Mouse (Mus musculus): ENCODE results near the gene Ptcra.

Ptcra gene

DNA sequence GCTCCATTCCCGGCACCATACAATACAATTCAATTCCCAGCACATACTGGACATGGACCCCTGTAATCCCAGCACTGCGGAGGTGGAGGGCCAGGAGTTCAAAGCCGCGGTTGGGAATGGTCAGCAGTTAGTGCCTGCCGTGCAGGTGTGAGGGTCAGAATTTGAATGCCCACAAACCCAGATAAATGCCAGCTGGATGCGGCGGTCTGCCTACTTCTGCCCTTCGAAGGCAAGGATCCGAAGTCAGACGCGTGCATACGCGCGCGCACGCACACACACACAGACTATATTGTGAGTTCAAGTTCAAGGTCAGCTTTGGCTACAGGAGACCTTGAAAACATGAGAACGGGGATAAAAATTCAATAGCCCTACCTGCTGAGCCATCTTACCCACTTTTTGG, 8.1 kb upstream of the Ptcra start:
- DNase-seq (ENCODE audit: low spot score in 2 of 2): no peak

- no peak for DNase-seq (ENCODE audit: low spot score in 2 of 2)
These were observed 7.5 kb upstream of the Ptcra start for GRCm38 (mm10) chr17:46771025-46771424.

GRCm38 (mm10) chr17:46770546-46770945, 7.0 kb upstream of the Ptcra start:
- no peak for DNase-seq (ENCODE audit: low spot score in 2 of 2)

DNA sequence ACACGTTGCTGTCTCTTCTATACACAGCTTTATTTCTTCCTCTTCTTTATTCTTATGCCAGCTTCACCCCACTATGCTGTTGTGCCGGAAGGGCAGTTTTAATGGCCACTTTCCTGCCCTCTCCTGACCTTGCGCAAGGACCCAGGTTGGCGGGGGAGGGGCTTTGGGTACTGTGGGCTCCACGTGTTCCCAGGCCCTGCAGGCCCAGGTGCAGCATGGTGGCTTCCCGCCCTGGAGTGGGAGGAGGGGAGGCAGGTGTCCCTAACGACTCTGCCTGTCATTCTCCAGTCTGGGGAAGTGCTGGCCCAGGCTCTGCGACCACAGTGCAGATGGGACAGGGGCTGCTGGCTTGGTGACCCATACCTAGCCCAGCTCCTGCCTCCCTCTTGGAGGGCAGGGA, 4.4 kb upstream of the Ptcra start:
- no peak for DNase-seq (ENCODE audit: low spot score in 2 of 2)

- DNase-seq (ENCODE audit: low spot score in 2 of 2): peak; percentile 72 to 76
These were observed 1.4 kb upstream of the Ptcra start for GRCm38 (mm10) chr17:46764916-46765315.

- DNase-seq (ENCODE audit: low spot score in 2 of 2): peak in 1 of 2 experiments; percentile 50
These were observed 4.8 kb downstream of the Ptcra start for GRCm38 (mm10) chr17:46758753-46759152.

GRCm38 (mm10) chr17:46751794-46752556, 11.5 kb downstream of the Ptcra start, which contains the start of gene Cnpy3:
Gene Cnpy3, minus strand, starts transcription at chr17:46752214.
- DNase-seq (ENCODE audit: low spot score in 2 of 2): peak; percentile 98 to 99

DNA sequence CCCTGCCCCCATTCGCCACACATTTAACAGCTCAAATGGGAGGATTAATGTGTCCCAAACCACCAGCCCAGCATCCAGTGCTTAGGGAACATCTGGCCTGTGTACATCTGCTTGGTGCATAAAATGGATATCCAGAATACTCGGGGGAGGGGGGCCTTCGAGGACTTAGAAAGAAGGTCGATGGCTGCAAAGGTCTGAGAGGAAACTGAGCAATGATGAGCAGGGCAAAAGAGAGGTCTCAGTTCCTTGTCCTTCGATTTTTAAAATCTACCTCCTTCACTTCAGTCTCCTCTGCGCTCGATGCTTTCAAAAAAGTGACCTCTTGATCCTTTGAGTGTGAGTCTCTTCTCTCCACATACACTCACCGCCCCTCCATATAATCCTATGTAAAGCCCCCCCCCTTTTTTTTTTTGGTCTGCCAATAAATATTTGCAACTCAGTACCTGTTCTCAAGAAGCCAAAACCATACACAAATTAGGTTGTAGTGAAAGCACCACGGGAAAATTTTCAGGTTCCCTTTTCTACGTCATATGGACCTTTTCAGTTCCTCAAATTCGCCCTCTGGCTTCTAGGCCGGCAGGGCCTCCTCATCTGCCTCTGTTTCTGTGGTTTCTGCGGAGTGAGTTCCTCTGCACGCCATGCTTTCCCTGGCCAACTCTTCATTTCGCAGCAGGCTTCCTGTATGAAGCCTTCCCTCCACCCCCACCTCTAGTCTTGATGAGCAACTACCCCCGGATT, 12.3 kb downstream of the Ptcra start:
- DNase-seq (ENCODE audit: low spot score in 2 of 2): no peak

DNA sequence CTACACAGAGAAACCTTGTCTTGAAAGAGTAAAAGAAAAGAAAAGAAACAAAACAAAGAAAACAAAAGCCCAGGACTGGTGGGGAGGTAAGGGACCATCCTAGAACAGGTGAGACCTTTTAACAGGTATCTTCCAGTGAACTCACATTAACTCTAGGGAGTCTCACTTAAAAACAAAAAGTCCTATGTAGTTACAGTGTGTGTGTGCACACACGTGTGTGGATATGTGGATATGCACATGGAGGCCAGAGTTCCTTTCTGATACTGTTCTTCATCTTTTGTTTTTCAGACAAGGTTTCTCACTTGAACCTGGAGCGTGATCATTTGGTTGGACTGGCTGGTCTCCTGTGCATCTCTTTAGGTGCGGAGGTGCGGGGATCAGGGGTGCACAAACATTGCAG, 12.9 kb downstream of the Ptcra start:
- no peak for DNase-seq (ENCODE audit: low spot score in 2 of 2)

- no peak for DNase-seq (ENCODE audit: low spot score in 2 of 2)
These were observed 14.2 kb downstream of the Ptcra start for GRCm38 (mm10) chr17:46749282-46749681.

DNA sequence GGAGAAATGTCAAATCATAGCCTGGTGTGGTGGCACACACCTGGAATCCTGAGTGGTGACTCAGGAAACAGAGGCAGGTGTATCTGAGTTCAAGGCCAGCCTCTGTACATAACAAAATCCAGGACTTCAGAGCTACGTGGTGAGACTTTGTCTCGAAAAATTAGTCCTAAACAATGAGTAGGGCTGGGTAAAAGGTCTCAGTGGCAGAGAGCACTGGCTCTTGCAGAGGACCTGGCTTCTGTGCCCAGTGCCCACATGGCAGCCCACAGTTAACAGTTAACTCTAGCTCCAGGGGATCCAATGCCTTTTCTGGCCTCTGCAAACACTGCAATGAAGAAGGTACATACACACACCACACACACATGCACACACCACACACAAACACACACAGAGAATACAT, 15.7 kb downstream of the Ptcra start:
- DNase-seq (ENCODE audit: low spot score in 2 of 2): no peak

GRCm38 (mm10) chr17:46747234-46747633, 16.3 kb downstream of the Ptcra start:
- no peak for DNase-seq (ENCODE audit: low spot score in 2 of 2)

GRCm38 (mm10) chr17:46745506-46745905, 18.0 kb downstream of the Ptcra start:
- no peak for DNase-seq (ENCODE audit: low spot score in 2 of 2)

- DNase-seq (ENCODE audit: low spot score in 2 of 2): no peak
These were observed 20.5 kb downstream of the Ptcra start for GRCm38 (mm10) chr17:46742986-46743385.

GRCm38 (mm10) chr17:46741305-46741704, 22.2 kb downstream of the Ptcra start:
- DNase-seq (ENCODE audit: low spot score in 2 of 2): no peak

DNA sequence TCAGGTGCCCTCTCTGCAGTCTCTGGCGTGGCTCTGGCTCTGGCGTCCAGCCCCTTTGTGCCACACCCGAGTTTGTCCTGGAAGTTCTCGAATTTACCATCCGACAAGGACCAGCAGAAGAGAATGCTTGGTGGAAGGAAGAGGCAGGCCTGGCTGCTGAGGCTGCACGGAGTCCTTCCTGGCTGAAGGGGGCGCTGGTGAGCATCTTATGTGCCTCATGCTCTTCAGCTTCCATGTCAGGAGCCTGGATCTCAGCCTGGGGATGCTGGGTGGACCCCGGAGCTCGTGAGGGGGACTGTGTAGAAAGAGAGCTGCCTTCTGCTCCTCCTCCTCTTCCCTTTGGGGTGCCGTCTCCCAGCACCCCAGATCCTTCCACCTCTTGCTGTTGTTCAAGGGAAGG, 27.4 kb downstream of the Ptcra start:
- DNase-seq (ENCODE audit: low spot score in 2 of 2): no peak

GRCm38 (mm10) chr17:46735287-46735686, 28.2 kb downstream of the Ptcra start:
- no peak for DNase-seq (ENCODE audit: low spot score in 2 of 2)

DNA sequence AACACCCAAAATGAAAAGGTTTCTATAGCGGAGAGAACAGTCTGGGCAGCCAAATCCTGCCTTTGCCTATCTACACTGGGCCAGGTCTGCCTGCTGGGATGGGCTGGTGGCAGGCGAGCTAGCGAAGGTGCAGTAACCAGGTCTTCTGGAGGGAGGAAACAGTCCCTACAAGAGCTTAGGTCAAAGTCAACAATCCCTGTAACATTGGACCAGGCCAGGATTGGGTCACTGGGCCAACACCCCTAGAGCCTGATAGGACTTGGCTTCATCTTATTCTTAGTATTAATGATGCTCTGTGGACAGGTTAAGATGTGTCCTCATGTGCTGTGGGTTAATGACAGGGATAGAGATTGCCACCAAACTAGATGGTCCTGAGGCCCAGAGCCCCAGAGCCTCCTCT, 29.5 kb downstream of the Ptcra start:
- DNase-seq (ENCODE audit: low spot score in 2 of 2): no peak

DNA sequence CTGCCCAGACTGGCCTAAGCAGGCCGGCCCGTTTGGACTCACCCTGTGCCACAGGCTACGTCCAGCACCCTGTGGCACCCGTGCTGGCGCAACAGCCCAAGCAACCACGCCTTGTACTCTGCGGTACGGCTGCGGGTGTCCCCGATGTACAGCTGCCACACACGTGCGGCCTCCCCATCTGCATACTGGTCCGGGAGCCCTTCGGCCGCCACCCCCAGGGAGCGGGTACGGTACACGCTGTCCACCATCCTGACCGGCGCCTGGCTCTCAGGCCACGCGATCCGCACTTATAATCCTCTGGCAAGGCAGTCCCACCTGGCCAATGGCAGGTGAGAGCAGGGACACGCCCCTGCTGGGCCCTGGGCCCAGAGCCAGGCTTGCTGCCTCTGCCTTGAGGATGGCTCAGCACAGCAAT, 34.6 kb downstream of the Ptcra start, which contains the start of gene Gnmt:
Gene Gnmt, minus strand, starts transcription at position 265 of the 415 bp plus-strand sequence.
- DNase-seq (ENCODE audit: low spot score in 2 of 2): no peak

- DNase-seq (ENCODE audit: low spot score in 2 of 2): no peak
These were observed 35.0 kb downstream of the Ptcra start for GRCm38 (mm10) chr17:46728496-46728895.

GRCm38 (mm10) chr17:46728021-46728420, 35.5 kb downstream of the Ptcra start:
- no peak for DNase-seq (ENCODE audit: low spot score in 2 of 2)

- no peak for DNase-seq (ENCODE audit: low spot score in 2 of 2)
These were observed 36.2 kb downstream of the Ptcra start for GRCm38 (mm10) chr17:46727271-46727670.

Measured in right cerebral cortex, postnatal 36 days (tissue).